Mouse (Mus musculus) lung, adult 2 months (tissue): Measurements from ENCODE around the gene Rnf150.

Experiments
- CTCF ChIP-seq: fragments of 200-500 bp; IDR thresholded peaks from 2 replicates; pipeline ENCODE4 v1.5.1; 2011; ENCODE audit warnings: mild to moderate bottlenecking, low read length, control low read depth; ENCODE audit not compliant: insufficient read depth
- POLR2A ChIP-seq: fragments of 200-500 bp; IDR thresholded peaks from 2 replicates; pipeline ENCODE4 v1.6.1; 2011; ENCODE audit warnings: low read depth, mild to moderate bottlenecking, control low read depth, low read length, borderline replicate concordance; ENCODE audit errors: extremely low read depth

DNA sequence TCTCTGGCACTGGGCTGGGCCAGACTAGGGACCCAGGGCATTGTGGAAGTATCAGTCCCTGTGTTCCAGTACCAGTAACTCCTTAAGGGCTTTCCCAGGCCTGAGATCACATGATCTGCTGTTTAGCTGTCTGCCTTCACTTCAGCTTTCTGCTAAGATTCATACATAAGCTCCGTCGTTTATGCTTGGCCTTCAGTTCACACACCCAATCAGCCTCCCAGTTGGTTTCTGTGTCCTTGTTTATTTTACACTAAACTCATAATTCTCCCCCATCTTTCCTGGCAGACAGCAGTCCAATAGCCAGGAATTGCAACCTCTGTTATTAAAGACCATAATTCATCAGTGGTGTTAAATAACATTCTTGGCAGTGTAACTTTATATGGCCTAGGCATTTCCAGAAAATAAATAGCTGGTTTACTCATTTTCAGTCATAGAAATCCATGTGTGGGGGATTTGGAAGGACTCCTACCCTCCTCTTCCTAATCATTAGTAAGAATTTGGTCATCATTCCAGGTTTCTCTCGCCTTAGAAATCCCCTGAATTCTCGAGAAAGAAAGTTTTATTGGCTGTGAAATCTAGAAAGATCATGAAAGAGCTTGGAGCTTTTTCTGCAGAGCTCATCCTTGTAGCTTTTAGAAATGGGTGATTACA, 7.8 kb downstream of the Rnf150 start:
- TF ChIP-seq POLR2A, result no peak
- no peak for TF ChIP-seq CTCF
